Mouse (Mus musculus): ENCODE measurements around the gene Pdik1l. TPM values are rescaled to one million over a fixed set of nuclear protein-coding genes. Genes with fewer than 3 reads are reported as not detected.
"Not testable (repeated sequence)": the region's sequence is repeated elsewhere in the genome, so short reads cannot be mapped to it uniquely, and the experiment has no call there.

The Pdik1l gene
- polyA plus RNA-seq, 1 experiment from 2014 or later = 15.8 TPM

DNA sequence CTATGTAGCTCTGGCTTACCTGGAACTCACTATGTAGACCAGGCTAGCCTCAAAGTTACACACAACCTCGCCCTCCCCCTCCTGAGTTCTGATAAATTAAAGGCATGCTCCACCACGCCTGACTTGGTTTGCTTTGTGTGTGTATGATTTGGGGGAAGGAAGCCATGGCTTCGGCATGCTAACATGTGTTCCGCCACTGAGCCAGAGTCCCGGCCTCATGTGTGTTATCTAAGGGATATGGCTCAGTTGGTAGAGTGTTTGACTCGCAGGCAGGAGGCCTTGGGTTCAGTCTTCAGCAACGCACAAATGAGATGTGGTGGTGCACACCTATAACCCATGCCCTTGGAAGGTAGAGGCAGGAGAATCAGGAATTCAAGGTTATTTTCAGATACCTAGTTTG is 15.7 kb downstream of the Pdik1l start:
- Histone ChIP-seq H3K4me1 (peaks cover 4% of the 10 kb centered on the region; the same call in 1 of the 2 replicates), H3K36me3 (peaks cover 11% of the 10 kb centered on the region; the same call in 1 of the 2 replicates), H3K27me3 (ENCODE audit: insufficient read depth, poor library complexity, severe bottlenecking) (no peaks in the 10 kb centered on the region), H3K4me3 (no peak overlapping the region), H3K9me3 (no peaks in the 10 kb centered on the region), H3K27ac (no peak overlapping the region)
- no peak for DNase-seq (ENCODE audit: low spot score)
- WGBS = 82% methylated on average over 7 of the region's 7 CpGs

- not testable (repeated sequence) for H3K4me3 ChIP-seq; DNase-seq (ENCODE audit: low spot score); H3K36me3 ChIP-seq; H3K27me3 ChIP-seq (ENCODE audit: insufficient read depth, poor library complexity, severe bottlenecking); H3K9me3 ChIP-seq; H3K4me1 ChIP-seq; H3K27ac ChIP-seq
Measured at GRCm38 (mm10) chr4:134269622-134270021, 18.1 kb downstream of the Pdik1l start.

- no peak overlapping the region for H3K27ac ChIP-seq
- H3K9me3 ChIP-seq = no peaks in the 10 kb centered on the region; the same call in 1 of the 2 replicates
- no peaks in the 10 kb centered on the region for H3K36me3 ChIP-seq
- WGBS = 78% methylated on average over 19 of the region's 19 CpGs
- no peak overlapping the region for H3K4me3 ChIP-seq
- DNase-seq (ENCODE audit: low spot score) = no peak
- H3K4me1 ChIP-seq = no peaks in the 10 kb centered on the region; the same call in 1 of the 2 replicates
- no peaks in the 10 kb centered on the region for H3K27me3 ChIP-seq (ENCODE audit: insufficient read depth, poor library complexity, severe bottlenecking)
Measured at GRCm38 (mm10) chr4:134268102-134268655, 19.5 kb downstream of the Pdik1l start.

- no peaks in the 10 kb centered on the region for H3K36me3 ChIP-seq
- 58% methylated on average over 9 of the region's 9 CpGs for WGBS
Measured at GRCm38 (mm10) chr4:134265860-134266585, 21.7 kb downstream of the Pdik1l start.

DNA sequence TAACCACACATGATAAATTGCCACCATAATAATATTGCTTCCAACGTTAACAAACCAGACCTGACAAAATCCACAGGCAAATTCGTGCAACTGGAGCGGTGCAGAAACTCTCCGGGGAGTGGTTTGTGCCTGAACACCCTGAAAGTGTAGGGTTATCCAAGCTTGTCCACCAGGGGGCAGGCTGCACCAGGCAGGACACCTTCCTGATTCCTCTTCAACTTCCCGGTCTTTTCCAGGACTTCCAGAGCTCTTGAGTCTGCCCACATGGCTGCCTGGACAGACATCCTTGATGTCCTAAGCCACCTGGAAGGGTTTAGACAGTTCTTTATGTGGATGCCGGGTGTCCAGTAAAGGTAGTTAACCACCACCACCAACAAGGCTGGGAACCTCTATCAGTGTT is 24.5 kb downstream of the Pdik1l start:
- Histone ChIP-seq H3K27ac (no peak overlapping the region), H3K4me1 (peaks cover 4% of the 10 kb centered on the region; the same call in 1 of the 2 replicates), H3K4me3 (no peak overlapping the region), H3K9me3 (no peaks in the 10 kb centered on the region; the same call in 1 of the 2 replicates), H3K36me3 (no peaks in the 10 kb centered on the region), H3K27me3 (ENCODE audit: insufficient read depth, poor library complexity, severe bottlenecking) (no peaks in the 10 kb centered on the region)
- DNase-seq (ENCODE audit: low spot score) = no peak
- WGBS = 32% methylated on average over 6 of the region's 6 CpGs

More at GRCm38 (mm10) chr4:134265860-134266585, 21.7 kb downstream of the Pdik1l start:
- no peak for DNase-seq (ENCODE audit: low spot score)
- Histone ChIP-seq H3K4me3 (no peak overlapping the region), H3K27ac (no peak overlapping the region), H3K9me3 (no peaks in the 10 kb centered on the region; the same call in 1 of the 2 replicates), H3K4me1 (no peaks in the 10 kb centered on the region), H3K27me3 (ENCODE audit: insufficient read depth, poor library complexity, severe bottlenecking) (no peaks in the 10 kb centered on the region)

- Histone ChIP-seq H3K4me1 (peaks cover 50% of the 10 kb centered on the region), H3K36me3 (no peaks in the 10 kb centered on the region), H3K27ac (peak overlapping the region; percentile 33; the same call in 1 of the 2 replicates), H3K4me3 (no peak overlapping the region), H3K27me3 (ENCODE audit: insufficient read depth, poor library complexity, severe bottlenecking) (peaks cover 9% of the 10 kb centered on the region; the same call in 1 of the 2 replicates), H3K9me3 (no peaks in the 10 kb centered on the region)
- WGBS = 62% methylated on average over 11 of the region's 11 CpGs
- DNase-seq (ENCODE audit: low spot score) = no peak
Measured at GRCm38 (mm10) chr4:134258354-134258753, 29.3 kb downstream of the Pdik1l start.

GRCm38 (mm10) chr4:134257198-134258009 is 30.3 kb downstream of the Pdik1l start:
- no peak for DNase-seq (ENCODE audit: low spot score)

DNA sequence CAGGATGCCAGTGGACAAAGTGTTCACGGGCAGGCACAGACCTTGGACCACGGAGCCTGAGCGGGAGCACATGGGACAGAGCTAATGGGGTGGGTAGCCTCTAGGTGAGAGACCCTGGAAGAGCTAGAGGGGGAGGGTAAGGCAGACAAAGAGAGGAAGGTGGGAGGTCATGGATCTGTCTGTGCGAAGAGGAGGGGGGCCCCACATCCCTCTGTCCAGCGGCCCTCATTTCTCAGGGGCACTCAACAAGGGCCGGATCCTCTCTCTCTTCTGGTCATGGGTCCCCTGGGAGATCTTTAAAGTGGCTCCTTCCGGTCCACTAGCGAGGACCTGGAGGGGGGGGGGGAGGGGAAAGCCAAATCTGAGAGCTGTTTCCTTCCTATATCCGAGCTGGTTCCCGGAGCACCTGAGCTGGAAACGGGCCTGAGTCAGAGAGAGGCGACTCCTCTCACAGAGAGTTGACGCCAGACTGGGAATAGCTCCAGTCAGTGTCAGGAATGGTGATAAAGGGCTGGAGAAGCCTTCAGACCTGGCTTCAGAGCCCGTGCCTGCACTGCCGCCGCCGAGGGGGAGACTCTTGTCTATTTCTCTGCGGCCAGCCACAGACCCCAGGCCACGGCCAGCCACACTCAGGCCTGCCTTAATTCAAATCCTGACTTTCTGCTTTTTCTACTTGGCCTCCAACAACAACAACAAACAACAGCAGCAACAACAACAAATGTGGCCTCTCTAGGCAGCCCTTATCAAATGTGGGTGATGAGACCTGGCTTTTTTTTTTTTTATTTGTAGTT is 31.1 kb downstream of the Pdik1l start:
- WGBS = 4% methylated on average over 18 of the region's 19 CpGs
- peak overlapping the region; percentile 27 for H3K4me3 ChIP-seq
- H3K36me3 ChIP-seq = no peaks in the 10 kb centered on the region
- DNase-seq (ENCODE audit: low spot score) = no peak
- H3K27me3 ChIP-seq (ENCODE audit: insufficient read depth, poor library complexity, severe bottlenecking) = peaks cover 24% of the 10 kb centered on the region
- no peaks in the 10 kb centered on the region for H3K9me3 ChIP-seq
- H3K27ac ChIP-seq = peak overlapping the region; percentile 85
- H3K4me1 ChIP-seq = peaks cover 67% of the 10 kb centered on the region

More at GRCm38 (mm10) chr4:134257198-134258009, 30.3 kb downstream of the Pdik1l start:
- H3K4me3 ChIP-seq = no peak overlapping the region
- peak overlapping the region; percentile 85 for H3K27ac ChIP-seq
- 15% methylated on average over 10 of the region's 11 CpGs for WGBS
- H3K27me3 ChIP-seq (ENCODE audit: insufficient read depth, poor library complexity, severe bottlenecking) = peaks cover 16% of the 10 kb centered on the region
- H3K9me3 ChIP-seq = no peaks in the 10 kb centered on the region
- peaks cover 59% of the 10 kb centered on the region for H3K4me1 ChIP-seq
- no peaks in the 10 kb centered on the region for H3K36me3 ChIP-seq

- H3K36me3 ChIP-seq = no peaks in the 10 kb centered on the region
- H3K27me3 ChIP-seq (ENCODE audit: insufficient read depth, poor library complexity, severe bottlenecking) = peaks cover 31% of the 10 kb centered on the region
- H3K9me3 ChIP-seq = no peaks in the 10 kb centered on the region
- WGBS = 30% methylated on average over 4 of the region's 4 CpGs
- peak overlapping the region; percentile 85 for H3K27ac ChIP-seq
- H3K4me1 ChIP-seq = peaks cover 75% of the 10 kb centered on the region
- no peak overlapping the region for H3K4me3 ChIP-seq
- DNase-seq (ENCODE audit: low spot score) = no peak
Measured at GRCm38 (mm10) chr4:134255854-134256253, 31.8 kb downstream of the Pdik1l start.

GRCm38 (mm10) chr4:134254835-134255234 is 32.9 kb downstream of the Pdik1l start:
- H3K36me3 ChIP-seq = no peaks in the 10 kb centered on the region
- WGBS = 45% methylated on average over 3 of the region's 3 CpGs
- H3K27me3 ChIP-seq (ENCODE audit: insufficient read depth, poor library complexity, severe bottlenecking) = peaks cover 42% of the 10 kb centered on the region
- DNase-seq (ENCODE audit: low spot score) = no peak
- H3K9me3 ChIP-seq = no peaks in the 10 kb centered on the region
- peaks cover 84% of the 10 kb centered on the region for H3K4me1 ChIP-seq
- peak overlapping the region; percentile 88 for H3K27ac ChIP-seq
- no peak overlapping the region for H3K4me3 ChIP-seq

DNA sequence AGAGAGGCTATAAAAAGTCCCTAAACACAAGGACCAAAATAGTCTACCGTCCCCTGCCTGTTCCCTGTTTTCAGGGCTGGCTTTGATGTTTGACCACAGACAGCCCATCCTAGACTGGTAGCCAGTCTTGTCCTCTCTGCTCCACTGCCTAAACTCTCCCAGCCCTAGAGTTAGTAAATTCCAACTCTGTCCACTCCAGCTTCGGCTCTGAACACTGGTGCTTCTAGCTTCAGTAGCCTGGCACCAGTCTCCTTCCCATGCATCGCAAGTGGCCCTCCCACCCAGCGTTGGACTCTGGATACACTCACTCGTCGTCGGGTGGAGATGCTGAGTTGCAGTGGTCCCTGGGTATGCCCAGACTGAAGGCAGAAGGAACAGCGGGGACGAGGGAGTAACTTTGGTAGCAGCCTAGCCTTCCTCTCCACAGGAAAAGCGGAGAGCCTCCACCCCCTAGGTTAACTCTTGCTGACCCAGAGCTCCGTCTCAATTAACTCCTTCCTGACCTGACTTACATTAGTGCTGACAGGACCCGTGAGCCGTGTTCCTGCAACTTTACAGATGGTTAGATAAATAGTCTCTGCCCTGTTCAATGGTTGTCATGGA is 33.9 kb downstream of the Pdik1l start, which contains the start of gene Grrp1:
Grrp1 (minus strand) TSS at position 385 of the 603 bp plus-strand sequence.
- peak within 1 kb of the TSS; percentile 60 for H3K4me3 ChIP-seq
- DNase-seq (ENCODE audit: low spot score) = no peak
- no peaks in the 10 kb centered on the region for H3K9me3 ChIP-seq
- peaks cover 51% of the 10 kb centered on the region for H3K27me3 ChIP-seq (ENCODE audit: insufficient read depth, poor library complexity, severe bottlenecking)
- under 1% methylated on average over 13 of the region's 13 CpGs for WGBS
- H3K27ac ChIP-seq = peak within 1 kb of the TSS; percentile 88
- H3K4me1 ChIP-seq = peaks cover 89% of the 10 kb centered on the region
- no peaks in the 10 kb centered on the region for H3K36me3 ChIP-seq
